Mouse (Mus musculus) retina, adult 2 months (tissue): Measurements from ENCODE around the gene Vsig8.

Experiments
- DNase-seq: peaks from one replicate; pipeline ENCODE4 v3.0.0-alpha.2; 2012; ENCODE audit warnings: low read depth, low spot score

Vsig8 gene

DNA sequence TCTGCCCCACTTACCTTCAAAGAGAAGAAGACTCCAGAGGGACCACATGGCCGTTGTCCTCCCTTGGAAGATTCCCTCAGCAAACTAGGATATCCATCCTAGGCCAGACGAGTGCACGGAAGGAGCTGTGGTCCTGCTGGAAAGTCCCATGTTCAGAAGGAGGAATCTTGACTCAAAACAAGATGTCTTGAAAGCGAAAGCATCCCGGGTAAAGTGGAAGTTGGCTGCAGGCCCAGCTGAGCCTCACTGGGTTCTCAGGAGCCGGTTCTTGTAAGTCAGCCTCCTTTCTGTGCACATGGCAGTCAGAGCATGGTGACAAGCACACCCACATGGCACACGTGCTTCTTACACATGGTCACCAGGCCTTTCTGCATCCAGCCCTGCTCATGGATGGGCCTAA lies 34.6 kb downstream of the Vsig8 start, which contains the start of gene Slamf8:
Slamf8 (minus strand) TSS at position 184 of the 400 bp plus-strand sequence.
- DNase-seq = no peak

DNA sequence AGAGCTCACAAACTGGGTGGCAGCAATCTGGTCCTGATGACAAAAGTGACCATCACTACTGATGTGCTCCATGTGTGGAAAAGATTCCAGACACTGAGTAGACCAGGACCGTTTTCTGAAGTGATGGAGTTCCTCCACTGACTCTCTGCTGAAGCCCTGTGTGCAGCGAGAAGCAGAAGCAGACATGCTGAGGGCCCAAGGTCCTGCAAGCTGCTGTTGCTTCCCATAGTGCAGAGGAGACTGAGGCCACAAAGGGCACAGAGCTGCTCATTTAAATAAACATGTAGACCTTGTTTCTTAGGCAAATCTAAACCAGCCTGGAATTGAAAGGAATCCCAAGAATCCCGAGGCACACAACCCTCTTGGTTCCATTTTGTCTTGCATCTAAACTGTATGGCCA lies 37.6 kb downstream of the Vsig8 start:
- DNase-seq = no peak

DNA sequence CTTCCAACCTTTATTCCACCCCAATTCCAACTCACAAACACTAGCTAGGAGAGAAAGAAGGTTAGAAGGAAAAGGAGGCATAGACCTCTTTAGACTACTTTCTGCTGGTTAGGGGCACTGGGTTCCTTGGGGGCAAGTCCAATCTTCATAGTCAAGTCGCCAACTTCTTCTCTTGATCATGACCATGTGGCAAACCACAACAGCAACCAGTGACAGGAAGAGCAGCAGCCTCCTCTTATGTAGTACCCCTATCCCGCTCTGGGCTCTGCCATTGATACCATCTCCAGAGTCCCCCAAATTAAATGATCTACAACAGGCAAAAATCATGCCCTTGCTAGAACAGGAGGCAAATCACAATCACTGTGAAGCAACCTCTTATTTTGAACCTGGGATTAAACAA lies 38.2 kb downstream of the Vsig8 start:
- DNase-seq = no peak

DNA sequence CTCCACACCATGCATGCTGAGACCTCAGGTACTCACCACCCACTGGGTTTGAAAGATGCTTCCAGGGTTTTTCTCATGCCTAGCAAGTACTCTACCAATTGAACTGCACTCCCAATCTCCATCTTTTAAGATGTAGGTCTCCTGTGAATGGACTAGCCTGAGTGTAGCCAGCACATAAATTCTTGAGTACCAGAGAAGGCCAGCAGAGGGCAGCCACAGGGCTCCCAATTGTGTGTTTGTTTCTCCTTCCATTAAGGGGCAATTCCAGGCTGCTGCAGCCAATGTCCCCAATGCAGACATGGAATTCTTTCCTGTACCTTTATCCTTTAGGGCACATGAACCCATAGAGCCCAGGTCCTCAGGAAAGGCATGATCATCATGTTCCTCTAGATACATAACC lies 38.8 kb downstream of the Vsig8 start:
- DNase-seq = no peak

DNA sequence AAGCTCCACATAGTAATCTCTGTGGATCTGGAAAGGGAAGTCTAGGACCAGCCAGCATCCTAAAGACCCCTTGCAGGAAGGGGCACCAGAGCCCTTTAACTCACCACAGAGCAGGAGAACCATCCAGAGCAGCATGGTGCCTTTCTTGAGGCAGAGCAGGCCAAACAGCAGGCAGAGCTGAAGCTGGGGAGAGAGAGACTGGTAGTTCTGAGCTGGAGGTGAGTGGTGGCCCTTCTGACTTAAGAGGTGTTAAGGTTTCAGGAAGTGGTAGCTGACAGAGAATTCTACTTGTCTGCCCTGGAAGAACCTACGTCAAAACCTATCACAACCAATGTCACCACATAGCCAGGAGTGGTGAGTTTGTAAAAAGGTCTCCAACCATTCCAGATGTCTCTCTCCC lies 46.6 kb downstream of the Vsig8 start, which contains the start of gene Fcrl6:
Fcrl6 (minus strand) TSS at position 226 of the 400 bp plus-strand sequence.
- no peak for DNase-seq

DNA sequence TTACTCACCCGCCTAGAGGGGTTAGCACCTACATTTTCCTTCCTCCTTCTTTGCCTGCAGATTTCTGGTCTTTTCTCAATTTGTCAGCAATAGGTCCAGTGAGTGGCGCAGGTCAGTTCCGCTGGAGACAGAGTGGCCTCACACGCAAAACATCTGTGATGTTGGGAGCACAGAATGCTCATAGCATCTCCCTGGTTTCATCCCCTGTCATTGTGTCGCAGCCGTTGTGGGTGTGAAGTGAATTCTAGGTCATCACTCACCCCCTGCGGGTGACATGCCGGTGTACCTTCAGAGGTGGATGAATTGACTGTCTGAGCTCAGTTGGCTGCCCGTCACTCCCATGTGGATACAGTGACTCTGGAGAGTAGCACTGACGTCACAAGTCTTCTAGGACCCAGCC lies 55.6 kb downstream of the Vsig8 start:
- no peak for DNase-seq

DNA sequence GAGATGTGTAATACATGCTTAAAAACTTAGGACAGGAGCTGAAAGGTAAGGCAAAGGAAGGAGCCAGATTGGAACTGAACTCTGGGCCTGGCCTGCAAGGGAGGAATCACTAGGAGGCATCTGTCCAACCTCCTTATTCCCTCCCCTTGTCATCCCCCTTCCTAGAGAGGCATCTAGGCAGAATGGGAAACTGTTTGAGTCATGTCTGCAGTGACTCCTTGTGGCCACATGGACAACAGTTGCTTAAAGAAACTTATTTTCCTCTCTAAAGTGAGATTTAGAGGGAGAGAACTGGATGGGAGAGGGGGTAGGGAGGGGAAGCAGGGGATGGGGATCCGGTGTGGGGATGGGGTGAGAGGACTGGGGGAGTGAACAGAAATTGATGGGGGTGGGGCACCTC lies 57.0 kb downstream of the Vsig8 start:
- no peak for DNase-seq
